Mouse (Mus musculus): Measurements from ENCODE around the gene Zscan4-ps3. TPM values are rescaled to one million over a fixed set of nuclear protein-coding genes. Genes with fewer than 3 reads are reported as not detected.
"Not testable (repeated sequence)": the region's sequence is repeated elsewhere in the genome, so short reads cannot be mapped to it uniquely, and the experiment has no call there.

Zscan4-ps3 gene
- not detected in 2 replicates for total RNA-seq (2015; ENCODE audit: low replicate concordance)
- total RNA-seq (2017; ENCODE audit: low replicate concordance) = not detected in 2 replicates

DNA sequence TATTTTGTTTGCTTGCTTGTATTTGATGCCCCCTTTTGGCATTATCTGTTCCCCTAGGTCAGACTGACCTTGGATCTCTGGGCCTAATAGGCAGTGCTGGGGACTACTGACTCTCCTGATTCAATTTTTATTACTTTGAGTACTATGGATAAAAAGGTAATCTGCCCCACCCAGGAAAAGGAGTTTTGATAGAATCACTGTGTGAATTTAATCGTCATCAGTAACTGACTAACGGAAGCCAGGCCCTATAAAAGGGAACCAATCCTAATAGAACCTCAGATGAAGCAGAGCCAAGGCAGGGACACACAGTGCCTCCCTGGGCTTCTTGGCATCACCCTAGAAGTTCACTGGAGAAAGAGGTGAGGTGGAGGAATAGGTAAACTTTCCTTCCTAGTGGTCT, at the start of gene Zscan4-ps3:
Gene Zscan4-ps3 (plus strand): TSS at position 301 of the 400 bp plus-strand sequence.
- not testable (repeated sequence) for ATAC-seq (replicated peaks; ENCODE audit: low FRiP score, poor library complexity, severe bottlenecking)

DNA sequence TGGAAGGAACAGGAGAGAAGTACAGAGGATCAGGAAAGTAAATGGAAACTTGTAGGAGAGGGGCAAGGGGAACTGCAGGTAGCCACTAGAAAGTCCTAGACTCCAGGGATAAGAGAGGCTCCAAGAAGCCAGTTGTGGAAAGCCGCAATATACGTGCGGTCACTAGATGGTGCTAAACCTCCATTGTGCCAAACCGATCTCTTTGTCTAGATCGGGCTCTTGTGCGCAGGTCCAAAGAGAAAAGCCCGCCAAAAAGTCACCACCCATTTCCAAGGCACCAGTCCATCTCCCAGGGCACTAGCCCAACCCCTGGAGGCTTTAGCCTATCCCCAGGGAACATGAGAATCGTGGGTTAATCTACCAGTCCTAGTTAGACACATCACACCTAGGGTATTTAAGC, 8.0 kb downstream of the Zscan4-ps3 start:
- ATAC-seq (replicated peaks; ENCODE audit: low FRiP score, poor library complexity, severe bottlenecking) = not testable (repeated sequence)

Other genes starting within 250 kb of the Zscan4-ps3 start
- gene Zscan4f, start 211.4 kb upstream of the Zscan4-ps3 start, total RNA-seq (2015; ENCODE audit: low replicate concordance) = not detected in 2 replicates
- not detected in 2 replicates for gene Zscan4f, start 211.4 kb upstream of the Zscan4-ps3 start, total RNA-seq (2017; ENCODE audit: low replicate concordance)
- not detected in 2 replicates for gene Zscan4-ps2, start 95.0 kb upstream of the Zscan4-ps3 start, total RNA-seq (2015; ENCODE audit: low replicate concordance)
- gene Zscan4-ps2, start 95.0 kb upstream of the Zscan4-ps3 start, total RNA-seq (2017; ENCODE audit: low replicate concordance) = not detected in 2 replicates
- not detected in 2 replicates for gene Vmn1r72, start 70.8 kb downstream of the Zscan4-ps3 start, total RNA-seq (2015; ENCODE audit: low replicate concordance)
- gene Vmn1r72, start 70.8 kb downstream of the Zscan4-ps3 start, total RNA-seq (2017; ENCODE audit: low replicate concordance) = not detected in 2 replicates
- not detected in 2 replicates for gene Vmn1r73, start 121.0 kb downstream of the Zscan4-ps3 start, total RNA-seq (2015; ENCODE audit: low replicate concordance)
- gene Vmn1r73, start 121.0 kb downstream of the Zscan4-ps3 start, total RNA-seq (2017; ENCODE audit: low replicate concordance) = not detected in 2 replicates
- gene Vmn1r74, start 224.7 kb downstream of the Zscan4-ps3 start, total RNA-seq (2015; ENCODE audit: low replicate concordance) = not detected in 2 replicates
- gene Vmn1r74, start 224.7 kb downstream of the Zscan4-ps3 start, total RNA-seq (2017; ENCODE audit: low replicate concordance) = not detected in 2 replicates

All from erythroid progenitor cell, adult 5-6 weeks (primary cell).